Mouse (Mus musculus) colon, adult 2 months (tissue): ENCODE measurements around the gene H2-T22. TPM values are rescaled to one million over a fixed set of nuclear protein-coding genes. Genes with fewer than 3 reads are reported as not detected.

Source experiments
- polyA plus RNA-seq: library from polyadenylated mRNA; depleted of rRNA; stranded (reverse); fragments of >200 nt; gene quantifications from 2 replicates; pipeline ENCODE4 v1.2.3, GENCODE M21; 2012; rRNA removed

The H2-T22 gene
- polyA plus RNA-seq = 43.7 and 46.6 TPM in 2 replicates

DNA sequence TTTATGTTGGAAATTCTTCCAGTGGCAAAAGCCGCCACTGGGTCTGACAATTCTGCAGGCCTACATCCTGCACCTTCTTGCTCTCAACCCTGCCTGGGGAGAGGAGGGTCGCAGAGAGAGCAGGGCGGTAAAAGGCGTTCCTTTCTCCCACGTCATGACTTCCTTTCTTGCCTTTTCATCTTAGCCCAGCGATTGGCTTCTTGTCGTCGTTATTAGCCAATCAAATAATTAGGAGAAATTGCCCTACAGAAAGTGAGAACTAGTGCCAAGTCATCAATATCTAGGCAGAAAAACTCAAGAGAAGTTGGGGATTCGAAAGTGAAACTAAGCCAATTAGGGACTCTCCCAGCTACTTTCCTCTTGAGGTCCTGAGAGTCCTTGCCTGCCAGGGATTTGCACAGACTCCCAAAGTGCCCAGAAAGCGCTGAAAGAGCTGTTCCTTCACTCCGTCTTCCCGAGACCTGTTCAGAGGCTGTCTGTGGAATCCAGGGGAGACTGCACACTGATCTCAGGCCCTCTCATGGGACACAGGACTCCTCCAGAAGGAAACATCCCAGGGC is at the start of gene H2-T22, which contains the start of gene Gm6034:
H2-T22 (minus strand) TSS at position 138 of the 560 bp plus-strand sequence.
Gm6034 (plus strand) TSS at position 352 of the 560 bp plus-strand sequence.

DNA sequence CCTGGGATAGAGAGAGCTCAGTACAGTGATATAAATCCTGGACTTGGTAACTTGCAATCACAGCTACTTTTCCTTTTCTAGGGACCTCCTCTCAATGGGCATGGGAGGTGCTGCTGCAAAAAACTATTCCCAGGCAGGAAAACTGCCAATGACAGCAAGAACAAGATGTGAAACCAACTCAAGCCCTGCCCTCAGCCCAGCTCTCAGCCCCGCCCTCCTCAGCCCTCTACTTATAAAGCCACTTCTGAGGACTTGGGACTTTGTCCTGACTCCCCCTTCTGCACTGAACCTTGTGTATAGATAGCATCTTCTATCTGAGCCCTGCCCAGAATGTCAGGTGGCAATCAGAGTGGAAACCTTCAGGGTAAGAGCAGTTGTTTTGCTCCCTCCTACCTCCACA is 15.8 kb upstream of the H2-T22 start, which contains the start of gene Gm11127:
Gm11127 (minus strand) TSS at position 10 of the 400 bp plus-strand sequence.

DNA sequence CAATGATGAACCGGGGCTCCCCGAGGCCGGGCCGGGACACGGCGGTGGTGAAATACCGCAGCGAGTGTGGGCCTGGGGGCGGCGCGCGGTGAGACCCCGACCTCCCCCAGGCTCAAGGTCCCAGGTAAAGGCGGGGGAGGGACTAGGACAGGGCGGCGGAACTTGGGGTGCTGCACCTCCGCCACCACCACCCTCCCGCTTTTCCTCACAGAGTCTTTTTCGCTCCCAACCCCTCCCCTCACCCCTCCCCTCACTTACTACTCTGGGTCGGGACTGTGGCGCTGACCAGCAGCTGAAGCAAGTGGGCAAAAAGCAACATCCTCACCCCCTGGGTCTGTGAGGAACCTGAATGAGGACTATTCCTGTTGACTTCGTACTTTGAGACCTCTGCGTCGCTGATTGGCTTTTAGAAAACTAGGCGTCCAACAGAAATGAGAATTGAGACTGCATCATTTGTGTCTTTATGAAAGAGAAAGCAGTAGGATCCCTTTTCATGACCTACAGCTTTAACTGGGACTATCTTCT is 10.1 kb downstream of the H2-T22 start, which contains the start of gene H2-T23:
H2-T23 (minus strand) TSS at position 505 of the 525 bp plus-strand sequence.

DNA sequence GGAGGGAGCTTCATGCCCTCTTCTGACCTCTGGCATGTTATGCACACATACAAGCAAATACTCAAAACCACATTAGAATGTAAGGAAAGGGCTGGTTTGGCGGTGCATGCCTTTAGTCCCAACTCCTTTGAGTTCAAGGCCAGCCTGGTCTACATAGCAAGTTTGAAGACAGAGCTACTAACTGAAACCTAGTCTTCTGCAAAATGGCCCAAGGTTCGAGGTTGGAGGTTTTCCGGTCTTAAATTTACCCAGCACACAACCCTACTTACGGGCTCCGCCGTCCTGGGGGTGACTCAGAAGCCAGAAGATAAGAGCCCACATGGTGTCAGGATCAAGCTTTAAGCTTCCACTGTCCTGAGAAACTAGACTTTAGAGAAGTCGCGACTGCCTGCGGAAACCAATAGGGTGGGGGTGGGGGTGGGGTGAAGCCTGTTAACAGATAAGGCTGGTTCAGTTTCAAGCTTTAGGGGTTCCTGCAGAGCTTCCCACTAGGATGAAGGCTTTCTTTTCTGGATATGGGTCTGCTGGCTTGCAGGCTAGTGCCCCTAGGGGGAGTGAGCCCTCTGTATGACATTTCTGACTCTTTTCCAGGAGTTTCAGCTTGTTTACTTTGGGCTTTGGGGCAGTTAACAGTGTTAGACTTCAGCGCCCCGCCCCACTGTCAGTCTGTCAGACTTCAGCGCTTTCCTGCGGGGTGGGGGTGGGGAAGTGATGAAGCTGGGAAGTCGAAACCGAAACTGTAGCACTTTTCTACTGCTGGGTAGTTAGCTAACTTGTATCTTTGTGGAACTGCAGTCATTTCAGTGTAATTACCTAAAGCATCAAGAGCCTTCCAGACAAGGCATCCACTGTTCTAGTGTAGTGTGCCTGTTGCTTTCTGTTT is 22.1 kb downstream of the H2-T22 start, which contains the start of gene H2-T24:
H2-T24 (minus strand) TSS at position 370 of the 883 bp plus-strand sequence.

Other genes starting within 250 kb of the H2-T22 start
- gene Ier3, start 221.1 kb downstream of the H2-T22 start, polyA plus RNA-seq = 16.2 and 17.0 TPM in 2 replicates
- gene Flot1, start 219.5 kb downstream of the H2-T22 start, polyA plus RNA-seq = 62.1 and 68.9 TPM in 2 replicates
- gene Tubb5, start 204.4 kb downstream of the H2-T22 start, polyA plus RNA-seq = 211 and 247 TPM in 2 replicates
- gene Mdc1, start 201.2 kb downstream of the H2-T22 start, polyA plus RNA-seq = 4.2 and 5.1 TPM in 2 replicates
- gene Nrm, start 181.4 kb downstream of the H2-T22 start, polyA plus RNA-seq = 25.2 and 32.0 TPM in 2 replicates
- gene Ppp1r18, start 177.2 kb downstream of the H2-T22 start, polyA plus RNA-seq = 24.0 and 26.8 TPM in 2 replicates
- gene Dhx16, start 162.9 kb downstream of the H2-T22 start, polyA plus RNA-seq = 52.0 and 61.3 TPM in 2 replicates
- 90.4 and 106 TPM in 2 replicates for gene 2310061I04Rik, start 145.3 kb downstream of the H2-T22 start, polyA plus RNA-seq
- 43.4 and 55.2 TPM in 2 replicates for gene Atat1, start 132.7 kb downstream of the H2-T22 start, polyA plus RNA-seq
- gene Mrps18b, start 126.4 kb downstream of the H2-T22 start, polyA plus RNA-seq = 60.4 and 63.6 TPM in 2 replicates
- gene Ppp1r10, start 126.3 kb downstream of the H2-T22 start, polyA plus RNA-seq = 37.3 and 41.4 TPM in 2 replicates
- 77.5 and 78.6 TPM in 2 replicates for gene Abcf1, start 73.0 kb downstream of the H2-T22 start, polyA plus RNA-seq
- 25.3 and 28.3 TPM in 2 replicates for gene Gnl1, start 62.9 kb downstream of the H2-T22 start, polyA plus RNA-seq
- 7.6 and 8.0 TPM in 2 replicates for gene Prr3, start 62.5 kb downstream of the H2-T22 start, polyA plus RNA-seq
- gene H2-T24, start 22.2 kb downstream of the H2-T22 start, polyA plus RNA-seq = 0.68 and 0.84 TPM in 2 replicates
- 331 and 384 TPM in 2 replicates for gene H2-T23, start 9.9 kb downstream of the H2-T22 start, polyA plus RNA-seq
- gene Gm6034, start 214 bp upstream of the H2-T22 start, polyA plus RNA-seq = 0.10 TPM in 1 of 2 replicates, not detected in the other
- 0.09 and 0.37 TPM in 2 replicates for gene Gm11127, start 15.6 kb upstream of the H2-T22 start, polyA plus RNA-seq
- 0.08 TPM in 1 of 2 replicates, not detected in the other for gene Gm19684, start 78.9 kb upstream of the H2-T22 start, polyA plus RNA-seq
- 0.81 and 1.1 TPM in 2 replicates for gene Gm7030, start 86.7 kb upstream of the H2-T22 start, polyA plus RNA-seq
- gene Gm8909, start 125.8 kb upstream of the H2-T22 start, polyA plus RNA-seq = 6.6 and 15.8 TPM in 2 replicates
- 11.7 and 19.7 TPM in 2 replicates for gene H2-T3, start 147.5 kb upstream of the H2-T22 start, polyA plus RNA-seq
- 114 and 130 TPM in 2 replicates for gene Rpp21, start 215.3 kb upstream of the H2-T22 start, polyA plus RNA-seq
- 11.1 and 13.4 TPM in 2 replicates for gene Trim39, start 229.5 kb upstream of the H2-T22 start, polyA plus RNA-seq
- gene H2-M10.2, start 243.7 kb upstream of the H2-T22 start, polyA plus RNA-seq = not detected in 2 replicates